ENCODE assay signal across 21 mouse cellular contexts in the genomic region with DNA sequence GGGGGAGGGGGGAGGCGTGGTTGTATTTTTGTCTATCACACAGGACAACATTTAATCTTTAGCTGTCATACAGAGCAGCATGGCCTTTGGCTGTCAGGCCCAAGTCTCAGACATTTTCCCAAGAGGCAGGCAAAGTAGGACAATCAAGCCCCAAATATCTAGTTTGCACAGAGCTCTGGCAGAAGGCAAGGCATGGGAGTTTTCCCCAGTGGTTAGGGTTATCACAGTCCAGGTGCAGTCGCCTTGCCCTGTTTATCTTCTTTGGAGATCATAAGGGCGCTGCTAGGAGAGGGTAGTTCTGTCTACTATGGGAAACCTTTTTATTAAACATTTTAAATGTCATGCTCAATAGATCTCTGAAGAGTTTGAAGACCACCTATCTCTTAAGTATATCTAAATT.
DNase-seq lines count a peak whose midpoint lies in the region; ATAC-seq and TF ChIP-seq lines count a peak whose summit lies in the region.
"Had no signal": no experiment of that assay in that cellular context is flagged by ENCODE, and none has a peak within 500 bp of the region (broad histone marks: within the 10 kb centered on the region; RNA-seq: fewer than 3 reads in every experiment).

No protein-coding gene starts in this region.

- no peak for TF ChIP-seq CTCF in liver, embryonic 14.5 days (IDR thresholded peaks at IDR 0.05; ENCODE audit: low read depth)

- H3K27ac ChIP-seq in heart, embryonic 10.5 days, result no peak overlapping the region
- H3K27ac ChIP-seq in liver, embryonic 14.5 days, result no peak overlapping the region; the same call in 1 of the 2 replicates
- H3K27ac ChIP-seq in intestine, embryonic 16.5 days (ENCODE audit: low read length), result no peak overlapping the region
- H3K27ac ChIP-seq: embryonic facial prominence, embryonic 15.5 days; forebrain, embryonic 13.5 days; heart, embryonic 13.5 days; hindbrain, embryonic 15.5 days had no signal

- peak; percentile 14 for DNase-seq in heart, embryonic 10.5 days (ENCODE audit: low spot score)
- DNase-seq in heart, adult 11 months, result no peak
- DNase-seq in liver, embryonic 14.5 days (ENCODE audit: low read depth in 3 of 3, low spot score in 3 of 3), result peak; percentile 17 to 38 (median 24)
- no peak for DNase-seq in left cerebral cortex, adult 11 months (ENCODE audit: low spot score)
- DNase-seq in cerebellum, adult 11-12 months, result no peak
- DNase-seq: adrenal gland, postnatal 36 days; B cell, adult 2 months; cerebellum, adult 8-10 months; cerebellum, postnatal 14 days; embryo, embryonic 11 days; forebrain, postnatal 0 days; gastrocnemius, postnatal 14 days; heart, postnatal 36 days had no signal

- H3K4me2 ChIP-seq in liver, embryonic 14.5 days (ENCODE audit: low read depth), result peak overlapping the region; percentile 4; the same call in 1 of the 2 replicates
- no peak overlapping the region for H3K4me2 ChIP-seq in intestine, embryonic 16.5 days (ENCODE audit: low read depth, low read length)
- H3K4me2 ChIP-seq: embryonic facial prominence, embryonic 15.5 days; forebrain, embryonic 13.5 days; heart, embryonic 13.5 days; hindbrain, embryonic 15.5 days had no signal

- no peaks in the 10 kb centered on the region for H3K9me3 ChIP-seq in heart, embryonic 10.5 days
- H3K9me3 ChIP-seq in erythroblast, embryonic 14.5 days (ENCODE audit: control insufficient read depth, low read length), result no peaks in the 10 kb centered on the region
- H3K9me3 ChIP-seq in liver, embryonic 14.5 days (ENCODE audit: control insufficient read depth, low read length), result no peaks in the 10 kb centered on the region
- no peaks in the 10 kb centered on the region for H3K9me3 ChIP-seq in intestine, embryonic 16.5 days (ENCODE audit: control insufficient read depth, low read length)
- H3K9me3 ChIP-seq: embryonic facial prominence, embryonic 15.5 days; G1E; hindbrain, embryonic 15.5 days had no signal

- WGBS in heart, embryonic 10.5 days, result 70% methylated on average over 3 of the region's 3 CpGs
- 24% methylated on average over 3 of the region's 3 CpGs for WGBS in liver, embryonic 14.5 days (ENCODE audit: insufficient replicate concordance)
- 82% methylated on average over 3 of the region's 3 CpGs for WGBS in intestine, embryonic 16.5 days

- no peak overlapping the region for H3K9ac ChIP-seq in liver, embryonic 14.5 days (replicated peaks)
- no peak overlapping the region for H3K9ac ChIP-seq in intestine, embryonic 16.5 days (ENCODE audit: low read depth, low read length)
- H3K9ac ChIP-seq: embryonic facial prominence, embryonic 15.5 days; forebrain, embryonic 13.5 days; forebrain, postnatal 0 days; heart, embryonic 13.5 days; hindbrain, embryonic 15.5 days had no signal

- peak; percentile 92 for ATAC-seq in liver, embryonic 14.5 days (ENCODE audit: insufficient read depth)
- no peak for ATAC-seq in intestine, embryonic 16.5 days
- ATAC-seq: CD4-positive, CD25-positive, alpha-beta regulatory T cell, adult 4 months; forebrain, embryonic 13.5 days; forebrain, postnatal 0 days had no signal

- TF ChIP-seq EP300 in liver, embryonic 14.5 days (IDR thresholded peaks at IDR 0.05; ENCODE audit: low read depth), result peak; percentile 65

- H3K4me3 ChIP-seq in heart, embryonic 10.5 days, result no peak overlapping the region
- H3K4me3 ChIP-seq in erythroblast, embryonic 14.5 days (replicated peaks), result peak overlapping the region; percentile 6
- no peak overlapping the region for H3K4me3 ChIP-seq in liver, embryonic 14.5 days (ENCODE audit: insufficient read depth in 1 of 2, low read depth in 2 of 2, low read length in 2 of 2)
- no peak overlapping the region for H3K4me3 ChIP-seq in intestine, embryonic 16.5 days (ENCODE audit: low read length)
- H3K4me3 ChIP-seq: embryonic facial prominence, embryonic 15.5 days; forebrain, embryonic 13.5 days; heart, embryonic 13.5 days; hindbrain, embryonic 15.5 days had no signal

- no peaks in the 10 kb centered on the region for H3K36me3 ChIP-seq in heart, embryonic 10.5 days
- no peaks in the 10 kb centered on the region for H3K36me3 ChIP-seq in erythroblast, embryonic 14.5 days (ENCODE audit: control insufficient read depth)
- H3K36me3 ChIP-seq in liver, embryonic 14.5 days (replicated peaks; ENCODE audit: control insufficient read depth, insufficient read depth, low read depth), result no peaks in the 10 kb centered on the region
- no peaks in the 10 kb centered on the region for H3K36me3 ChIP-seq in intestine, embryonic 16.5 days (ENCODE audit: control insufficient read depth, insufficient read depth, low read length)
- H3K36me3 ChIP-seq: embryonic facial prominence, embryonic 15.5 days; G1E; heart, embryonic 13.5 days; hindbrain, embryonic 15.5 days had no signal

- H3K4me1 ChIP-seq in heart, embryonic 10.5 days, result peaks cover 15% of the 10 kb centered on the region
- peaks cover 22% of the 10 kb centered on the region for H3K4me1 ChIP-seq in erythroblast, embryonic 14.5 days (ENCODE audit: control insufficient read depth)
- H3K4me1 ChIP-seq in liver, embryonic 14.5 days (replicated peaks; ENCODE audit: control insufficient read depth in 2 of 2, insufficient read depth in 2 of 2, low read length in 1 of 2), result peaks cover 4 to 6% of the 10 kb centered on the region in 2 experiments; a peak in 2 of 4 replicates
- H3K4me1 ChIP-seq in intestine, embryonic 16.5 days (ENCODE audit: control insufficient read depth, insufficient read depth, low read length), result 0 out of 2 replicates have a peak, but pooled peaks cover 6% of the 10 kb centered on the region

- no peaks in the 10 kb centered on the region for H3K27me3 ChIP-seq in heart, embryonic 10.5 days (ENCODE audit: insufficient read depth, poor library complexity, severe bottlenecking)
- H3K27me3 ChIP-seq in erythroblast, embryonic 14.5 days (ENCODE audit: control insufficient read depth), result no peaks in the 10 kb centered on the region
- no peaks in the 10 kb centered on the region for H3K27me3 ChIP-seq in liver, embryonic 14.5 days (ENCODE audit: control insufficient read depth, insufficient read depth, low read length)
- H3K27me3 ChIP-seq in intestine, embryonic 16.5 days (replicated peaks; ENCODE audit: control insufficient read depth, insufficient read depth, low read length), result no peaks in the 10 kb centered on the region
- H3K27me3 ChIP-seq: embryonic facial prominence, embryonic 15.5 days; forebrain, embryonic 13.5 days; heart, embryonic 13.5 days; hindbrain, embryonic 15.5 days had no signal

Comparison
In these comparisons a context has a peak if more than half of its experiments do, and no peak if none do; other contexts are left out.
1. DNase-seq: peak in heart, embryonic 10.5 days (single experiment) and liver, embryonic 14.5 days (3 of 3); none in heart, adult 11 months (single experiment), left cerebral cortex, adult 11 months (single experiment) and cerebellum, adult 11-12 months (single experiment).